Mouse (Mus musculus): Measurements from ENCODE around the gene Cdk5rap3.

Cdk5rap3 gene

GRCm38 (mm10) chr11:96933562-96934276 is 17.4 kb upstream of the Cdk5rap3 start:
- no peak for DNase-seq (ENCODE audit: extremely low spot score)

DNA sequence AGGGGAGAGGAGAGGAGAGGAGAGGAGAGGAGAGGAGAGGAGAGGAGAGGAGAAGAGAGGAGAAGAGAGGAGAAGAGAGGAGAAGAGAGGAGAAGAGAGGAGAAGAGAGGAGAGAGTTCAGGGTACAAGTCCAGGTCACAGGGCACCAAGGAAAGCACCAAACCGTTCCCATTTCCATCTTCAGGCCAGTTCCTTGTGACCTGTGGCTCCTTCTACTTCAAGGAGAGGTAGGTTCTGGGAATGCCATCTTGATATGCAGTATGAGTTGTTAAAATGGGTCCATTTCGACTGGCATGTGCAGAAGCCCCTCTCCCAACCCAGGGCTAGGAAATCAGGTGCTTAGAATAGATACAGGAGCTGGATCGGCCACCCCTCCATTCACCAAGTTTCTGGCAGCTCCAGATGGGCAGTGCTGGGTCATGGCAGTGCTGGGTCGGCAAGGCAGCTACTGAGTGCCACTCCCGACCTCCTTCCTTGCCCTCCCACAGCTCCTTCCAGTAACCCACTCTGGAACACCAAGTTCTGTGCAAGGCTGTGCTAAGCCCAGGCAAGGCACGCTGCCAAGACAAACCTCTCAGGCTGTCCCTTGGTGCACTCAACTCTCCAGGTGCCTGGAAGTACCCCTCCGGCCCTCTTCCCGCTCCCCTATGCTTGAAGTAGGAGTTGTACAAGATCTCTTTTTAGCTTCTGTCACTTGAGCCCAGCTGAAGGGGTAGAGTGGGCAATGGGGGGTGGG is 15.2 kb upstream of the Cdk5rap3 start:
- no peak for DNase-seq (ENCODE audit: extremely low spot score)

- no peak for DNase-seq (ENCODE audit: extremely low spot score)
Observed at GRCm38 (mm10) chr11:96929766-96930331, 13.6 kb upstream of the Cdk5rap3 start.

DNA sequence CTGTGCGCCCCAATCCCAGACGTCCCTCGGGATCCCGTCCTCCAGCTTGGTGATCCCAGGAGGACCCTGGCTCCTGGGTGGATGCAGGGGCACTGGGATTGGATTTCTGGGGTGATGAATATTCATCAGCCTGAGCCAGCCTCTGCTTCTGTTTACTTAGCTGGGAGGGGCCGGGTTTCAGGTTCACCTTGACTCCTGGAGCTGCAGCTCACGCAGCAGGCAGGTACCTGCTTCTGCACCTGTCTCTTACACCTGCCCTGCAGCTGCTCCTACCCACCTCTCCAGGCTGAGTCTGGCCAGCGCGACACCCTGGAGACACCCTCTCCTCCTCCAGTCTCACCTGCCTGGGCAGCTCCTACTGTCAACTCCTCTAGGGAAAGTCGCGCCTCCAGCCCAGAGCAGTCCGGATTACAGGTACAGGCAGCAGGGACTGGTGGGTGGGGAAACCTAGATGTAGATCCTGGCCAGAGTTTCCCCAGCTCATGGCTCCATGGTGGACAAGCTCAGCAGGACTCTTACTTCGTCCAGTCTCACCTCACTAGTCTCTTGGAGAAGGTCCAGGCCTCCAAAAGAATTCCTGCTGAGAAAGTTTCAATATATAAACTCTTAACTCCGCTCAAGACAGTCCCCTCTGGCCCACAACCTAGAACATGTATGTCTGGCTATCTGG is 12.9 kb upstream of the Cdk5rap3 start:
- DNase-seq (ENCODE audit: extremely low spot score), result no peak

GRCm38 (mm10) chr11:96928691-96929090 is 12.4 kb upstream of the Cdk5rap3 start:
- no peak for DNase-seq (ENCODE audit: extremely low spot score)

- DNase-seq (ENCODE audit: extremely low spot score), result no peak
Observed at GRCm38 (mm10) chr11:96928088-96928487, 11.8 kb upstream of the Cdk5rap3 start, which contains the start of gene Prr15l. Gene Prr15l (plus strand): TSS chr11:96928104.

GRCm38 (mm10) chr11:96926587-96926986 is 10.3 kb upstream of the Cdk5rap3 start:
- DNase-seq (ENCODE audit: extremely low spot score), result no peak

- DNase-seq (ENCODE audit: extremely low spot score), result no peak
Observed at GRCm38 (mm10) chr11:96925469-96926148, 9.3 kb upstream of the Cdk5rap3 start.

GRCm38 (mm10) chr11:96924861-96925260 is 8.6 kb upstream of the Cdk5rap3 start:
- no peak for DNase-seq (ENCODE audit: extremely low spot score)

DNA sequence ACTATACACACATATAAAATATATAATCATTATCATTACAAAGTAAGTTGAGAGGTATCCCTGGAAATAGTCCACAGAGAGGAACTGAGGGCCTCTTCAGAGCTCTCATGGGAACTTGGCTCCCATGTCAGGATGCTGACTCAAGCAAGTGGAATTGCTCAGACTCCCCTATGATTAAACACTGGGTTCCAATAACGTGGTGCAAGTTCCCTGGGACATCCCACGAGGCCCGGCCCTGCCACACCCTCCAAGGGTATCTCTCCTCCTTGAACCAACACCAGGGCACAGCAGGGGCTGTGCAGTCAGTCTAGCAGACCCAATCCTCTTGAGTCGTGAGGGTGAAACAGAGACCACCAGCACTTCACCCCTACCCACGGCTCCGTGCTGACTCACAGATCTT is 2.7 kb upstream of the Cdk5rap3 start:
- DNase-seq (ENCODE audit: extremely low spot score), result no peak

- no peak for DNase-seq (ENCODE audit: extremely low spot score)
Observed at GRCm38 (mm10) chr11:96917415-96917814, 1.1 kb upstream of the Cdk5rap3 start.

GRCm38 (mm10) chr11:96916885-96917396 is 645 bp upstream of the Cdk5rap3 start:
- no peak for DNase-seq (ENCODE audit: extremely low spot score)

DNA sequence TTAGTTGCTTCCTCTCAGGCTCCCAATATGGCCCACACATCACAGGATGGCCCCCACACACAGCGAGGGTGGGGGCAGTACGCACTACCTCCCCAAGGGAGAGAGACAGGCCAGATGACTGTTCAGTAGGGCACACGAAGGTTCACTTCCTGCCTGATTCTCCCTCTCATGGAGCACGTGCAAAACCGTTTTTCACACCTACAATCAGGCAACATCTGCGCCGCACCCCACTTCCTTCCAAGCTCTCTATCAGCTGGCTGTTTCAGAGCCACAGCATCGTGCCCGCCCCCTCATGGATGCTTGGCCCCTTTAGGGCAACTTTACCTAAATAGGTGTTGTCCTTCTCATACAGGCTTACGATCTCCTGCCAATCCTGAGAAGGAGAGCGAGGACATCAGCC is 3.6 kb downstream of the Cdk5rap3 start:
- no peak for DNase-seq (ENCODE audit: extremely low spot score)

- peak; percentile 91 for DNase-seq (ENCODE audit: extremely low spot score)
Observed at GRCm38 (mm10) chr11:96910003-96910402, 6.3 kb downstream of the Cdk5rap3 start.

GRCm38 (mm10) chr11:96908594-96908993 is 7.7 kb downstream of the Cdk5rap3 start:
- no peak for DNase-seq (ENCODE audit: extremely low spot score)

- DNase-seq (ENCODE audit: extremely low spot score), result peak; percentile 66
Observed at GRCm38 (mm10) chr11:96906431-96907161, 9.7 kb downstream of the Cdk5rap3 start.

- peak; percentile 84 for DNase-seq (ENCODE audit: extremely low spot score)
Observed at GRCm38 (mm10) chr11:96902639-96903635, 13.4 kb downstream of the Cdk5rap3 start.

DNA sequence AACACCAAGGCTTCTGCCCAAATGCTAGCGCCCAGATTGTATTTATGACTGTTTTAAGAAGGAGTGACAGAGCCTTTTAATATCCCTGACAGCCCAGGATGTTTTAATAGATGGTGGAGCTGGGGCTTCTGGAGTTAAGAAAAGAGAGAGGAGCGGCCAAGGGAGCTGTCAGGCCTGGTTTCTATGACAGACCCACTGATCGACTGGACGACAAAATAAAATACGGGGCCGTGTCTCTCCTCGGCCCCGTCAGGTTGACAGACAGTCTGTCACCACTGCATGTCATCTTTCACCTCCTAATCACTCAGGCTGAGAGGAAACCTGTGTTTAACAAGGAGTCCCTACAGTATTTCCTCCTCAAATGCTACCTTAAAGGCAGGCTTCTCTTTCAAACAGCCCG is 15.0 kb downstream of the Cdk5rap3 start:
- no peak for DNase-seq (ENCODE audit: extremely low spot score)

DNA sequence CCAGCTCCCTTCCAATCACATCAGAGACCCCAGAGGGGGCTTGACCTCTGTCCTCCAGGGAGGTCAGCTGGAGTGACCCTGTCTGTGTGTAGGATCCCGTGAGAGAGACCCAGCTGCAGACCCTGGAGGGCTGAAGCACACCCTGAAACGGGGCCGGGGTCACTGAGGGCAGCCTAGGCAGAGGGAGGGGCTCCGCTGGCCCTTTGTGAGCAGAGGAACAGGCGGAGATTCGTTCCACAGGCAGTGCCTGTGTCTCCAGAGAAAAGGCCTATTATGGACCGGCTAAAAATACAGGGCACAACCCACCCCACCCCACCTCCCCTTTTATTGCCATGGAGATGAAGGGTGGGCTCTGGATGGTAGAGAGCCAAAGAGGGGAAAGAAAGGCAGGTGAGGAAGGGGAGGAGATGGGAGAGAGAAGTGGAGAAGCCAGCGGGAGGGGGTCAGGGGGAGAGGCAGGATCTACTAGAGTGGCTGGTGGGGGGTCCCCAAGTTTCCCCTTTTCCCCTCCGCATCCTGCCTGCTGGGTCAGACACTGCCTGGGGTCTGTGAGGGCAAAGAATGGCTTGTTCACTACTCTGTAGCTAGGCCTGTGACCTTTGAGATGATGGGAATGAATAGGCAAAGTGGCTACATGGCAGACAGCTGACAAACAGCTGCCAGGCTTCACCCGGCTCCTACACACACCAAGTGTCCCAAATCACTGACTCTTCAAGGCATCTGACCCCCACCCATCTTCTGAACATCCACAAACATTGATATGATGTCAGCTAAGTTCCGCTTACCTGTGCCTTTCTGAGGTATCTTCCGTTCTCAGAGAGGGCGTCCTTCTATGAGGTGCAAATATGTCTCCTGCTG is 16.6 kb downstream of the Cdk5rap3 start:
- DNase-seq (ENCODE audit: extremely low spot score), result peak; percentile 97
